Mouse (Mus musculus) heart, embryonic 14.5 days (tissue): Measurements from ENCODE around the gene Tmem116. TPM values are rescaled to one million over a fixed set of nuclear protein-coding genes. Genes with fewer than 3 reads are reported as not detected.

Source experiments
- ATAC-seq: fragments of 200-750 bp; cut with Nextera tagmentation; 2 replicates; pipeline ENCODE4 v1.8.0; 2017; ENCODE audit warnings: low read depth, moderate TSS enrichment; ENCODE audit not compliant: insufficient number of reproducible peaks, insufficient read depth, low FRiP score
- H3K27ac ChIP-seq, 2 experiments: fragments of 200-500 bp in 1 of 2; fragments of 300-500 bp in 1 of 2; sonication (generic) in 1 of 2; replicated peaks in 1 of 2; 2 replicates each; pipeline ENCODE4 v1.5.1; 2012 to 2014; ENCODE audit warnings: low read depth in 2 of 2, low read length in 2 of 2, control low read depth in 1 of 2, mild to moderate bottlenecking in 1 of 2, mixed read lengths in 1 of 2; ENCODE audit not compliant: control insufficient read depth in 1 of 2, insufficient read depth in 1 of 2
- H3K27me3 ChIP-seq: fragments of 300-500 bp; sonication (generic); 2 replicates; pipeline ENCODE4 v1.6.1; 2014; ENCODE audit warnings: mild to moderate bottlenecking, low read length, control low read depth; ENCODE audit not compliant: control insufficient read depth, insufficient read depth
- H3K36me3 ChIP-seq: fragments of 300-500 bp; sonication (generic); 2 replicates; pipeline ENCODE4 v1.6.1; 2014; ENCODE audit warnings: mild to moderate bottlenecking, control low read depth, low read length, mixed read lengths; ENCODE audit not compliant: control insufficient read depth, insufficient read depth
- H3K4me1 ChIP-seq, 2 experiments: fragments of 200-500 bp in 1 of 2; fragments of 300-500 bp in 1 of 2; sonication (generic) in 1 of 2; 2 replicates each; pipeline ENCODE4 v1.6.1; 2012 to 2014; ENCODE audit warnings: low read length in 2 of 2, control low read depth in 1 of 2, mixed read lengths in 1 of 2; ENCODE audit not compliant: control insufficient read depth in 2 of 2, insufficient read depth in 2 of 2
- H3K4me2 ChIP-seq: fragments of 300-500 bp; sonication (generic); 2 replicates; pipeline ENCODE4 v1.6.1; 2014; ENCODE audit warnings: mild to moderate bottlenecking, low read length
- H3K4me3 ChIP-seq, 2 experiments: fragments of 200-500 bp in 1 of 2; fragments of 300-500 bp in 1 of 2; sonication (generic) in 1 of 2; 2 replicates each; pipeline ENCODE4 v1.5.1; 2012 to 2014; ENCODE audit warnings: low read length in 2 of 2, mild to moderate bottlenecking in 2 of 2, control low read depth in 1 of 2, low read depth in 1 of 2, moderate library complexity in 1 of 2; ENCODE audit not compliant: control insufficient read depth in 1 of 2, insufficient read depth in 1 of 2
- H3K9ac ChIP-seq: fragments of 300-500 bp; sonication (generic); 2 replicates; pipeline ENCODE4 v1.6.1; 2014; ENCODE audit warnings: mild to moderate bottlenecking, low read length
- H3K9me3 ChIP-seq: fragments of 300-500 bp; sonication (generic); 2 replicates; pipeline ENCODE4 v1.6.1; 2016; ENCODE audit warnings: low read length, control low read depth; ENCODE audit not compliant: control insufficient read depth
- WGBS: fragments of 180-500 bp; shearing (Covaris S2); extraction: QIAGEN DNeasy Blood & Tissue Kit; methylation state at CpG from one replicate; pipeline ENCODE4 v1.1.7; 2014; 5-methylcytosine and 5-hydroxymethylcytosine counted together
- polyA plus RNA-seq: library from polyadenylated mRNA; unstranded; fragments of >200 nt; fragmentation: Nextera tagmentation; extraction: Ambion mirVana; gene quantifications from 2 replicates; pipeline ENCODE4 v1.2.1, GENCODE M21; 2014

The Tmem116 gene
- polyA plus RNA-seq, 1 experiment from 2014 or later = 4.2 TPM

GRCm38 (mm10) chr5:121462171-121462502 is 10.4 kb downstream of the Tmem116 start:
- H3K4me1 ChIP-seq = peaks cover 5 to 14% of the 10 kb centered on the region in 2 experiments; a peak in 2 of 4 replicates
- H3K4me3 ChIP-seq = no peak overlapping the region
- H3K9me3 ChIP-seq = no peaks in the 10 kb centered on the region
- ATAC-seq = no peak
- H3K27ac ChIP-seq = no peak overlapping the region
- H3K4me2 ChIP-seq = no peak overlapping the region
- no peaks in the 10 kb centered on the region for H3K27me3 ChIP-seq
- H3K9ac ChIP-seq = no peak overlapping the region
- H3K36me3 ChIP-seq = no peaks in the 10 kb centered on the region
- WGBS = 8% methylated on average over 1 of the region's 1 CpGs

DNA sequence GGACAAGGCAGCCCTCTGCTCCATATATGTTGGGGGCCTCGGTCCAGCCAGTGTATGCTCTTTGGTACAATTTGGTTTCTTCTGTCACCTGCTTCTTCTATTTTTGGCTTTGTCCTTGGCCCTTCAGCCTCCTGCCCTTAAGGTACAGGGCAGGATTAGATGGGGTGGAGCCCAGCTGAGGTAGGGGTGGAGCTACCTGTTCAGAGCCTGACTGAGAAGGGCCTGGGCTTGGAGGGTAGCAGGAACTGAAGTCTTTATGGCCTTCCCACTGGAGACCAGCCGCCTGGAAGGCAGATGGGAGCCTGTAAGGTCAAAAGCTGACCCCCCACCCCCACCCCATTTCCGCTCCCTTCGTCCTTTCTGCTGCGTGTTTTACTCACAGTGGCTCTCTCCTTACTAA is 11.3 kb downstream of the Tmem116 start:
- no peaks in the 10 kb centered on the region for H3K27me3 ChIP-seq
- no peak overlapping the region for H3K9ac ChIP-seq
- H3K4me3 ChIP-seq = no peak overlapping the region
- no peak overlapping the region for H3K27ac ChIP-seq
- H3K9me3 ChIP-seq = no peaks in the 10 kb centered on the region
- 65% methylated on average over 5 of the region's 5 CpGs for WGBS
- H3K4me2 ChIP-seq = no peak overlapping the region
- H3K36me3 ChIP-seq = no peaks in the 10 kb centered on the region
- no peak for ATAC-seq
- peaks cover 5 to 14% of the 10 kb centered on the region in 2 experiments; a peak in 2 of 4 replicates for H3K4me1 ChIP-seq

DNA sequence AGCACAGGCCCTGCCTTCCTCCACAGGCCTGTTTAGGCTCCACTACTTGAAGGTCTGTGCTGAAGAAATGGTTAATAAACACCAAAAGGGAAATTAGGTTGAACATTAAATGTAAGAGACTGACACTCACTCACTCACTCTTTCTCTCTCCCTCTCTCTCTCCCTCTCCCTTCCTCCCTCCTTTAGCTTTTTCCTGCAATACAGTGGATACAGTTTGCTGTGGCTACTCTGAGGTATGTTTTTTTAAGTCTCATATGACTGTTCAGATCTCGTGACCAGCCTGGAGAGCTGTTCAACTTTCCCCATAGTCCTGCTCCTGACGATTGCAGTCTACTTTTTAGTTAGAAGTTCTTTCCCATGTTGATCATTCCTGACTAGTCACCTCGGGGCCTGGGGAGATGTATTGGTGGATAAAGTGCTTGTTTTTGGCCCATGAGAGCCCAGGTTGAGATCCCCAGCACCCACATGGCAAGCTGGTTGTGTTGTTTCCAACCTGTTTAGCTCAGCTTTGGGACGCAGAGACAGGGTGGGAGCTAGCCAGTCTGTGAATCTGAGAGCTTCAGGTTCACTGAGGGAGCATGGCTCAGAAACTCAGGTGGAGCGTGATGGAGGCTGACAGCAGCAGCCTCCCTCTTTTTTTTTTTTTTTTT is 12.0 kb downstream of the Tmem116 start:
- H3K4me1 ChIP-seq = peaks cover 5 to 14% of the 10 kb centered on the region in 2 experiments; a peak in 2 of 4 replicates
- no peak overlapping the region for H3K9ac ChIP-seq
- no peak overlapping the region for H3K27ac ChIP-seq
- WGBS = 64% methylated on average over 5 of the region's 5 CpGs
- no peaks in the 10 kb centered on the region for H3K36me3 ChIP-seq
- no peak overlapping the region for H3K4me2 ChIP-seq
- H3K27me3 ChIP-seq = no peaks in the 10 kb centered on the region
- H3K4me3 ChIP-seq = no peak overlapping the region
- no peak for ATAC-seq
- H3K9me3 ChIP-seq = no peaks in the 10 kb centered on the region

DNA sequence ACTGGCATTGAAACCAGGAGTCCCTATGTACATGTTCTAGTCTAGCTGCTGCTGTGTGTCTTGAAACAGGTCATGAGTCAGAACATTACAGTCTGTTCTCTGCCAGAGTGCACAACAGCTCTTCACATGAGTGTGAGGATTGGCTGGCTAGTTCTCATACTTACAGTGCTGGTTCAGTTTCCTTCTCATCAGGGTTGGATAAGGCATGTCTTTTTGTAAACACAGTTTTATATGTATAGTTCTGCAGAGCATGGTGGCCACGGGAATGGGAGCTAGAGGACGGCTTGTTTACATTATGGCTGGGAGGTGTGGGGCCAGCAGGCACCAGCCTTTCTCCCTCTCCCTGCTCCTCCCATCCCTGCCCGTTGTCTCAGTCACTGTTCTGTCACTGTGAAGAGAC is 17.9 kb downstream of the Tmem116 start:
- H3K36me3 ChIP-seq = no peaks in the 10 kb centered on the region
- no peaks in the 10 kb centered on the region for H3K27me3 ChIP-seq
- WGBS = 27% methylated on average over 3 of the region's 3 CpGs
- no peaks in the 10 kb centered on the region for H3K4me1 ChIP-seq
- no peaks in the 10 kb centered on the region for H3K9me3 ChIP-seq
- no peak overlapping the region for H3K9ac ChIP-seq
- no peak overlapping the region for H3K27ac ChIP-seq
- ATAC-seq = no peak
- no peak overlapping the region for H3K4me3 ChIP-seq
- no peak overlapping the region for H3K4me2 ChIP-seq

- no peak overlapping the region for H3K4me3 ChIP-seq
- no peak for ATAC-seq
- H3K4me2 ChIP-seq = no peak overlapping the region
- H3K9ac ChIP-seq = no peak overlapping the region
- no peak overlapping the region for H3K27ac ChIP-seq
- no peaks in the 10 kb centered on the region for H3K27me3 ChIP-seq
- H3K36me3 ChIP-seq = no peaks in the 10 kb centered on the region
- WGBS = 80% methylated on average over 2 of the region's 2 CpGs
- no peaks in the 10 kb centered on the region for H3K4me1 ChIP-seq
- no peaks in the 10 kb centered on the region for H3K9me3 ChIP-seq
Observed at GRCm38 (mm10) chr5:121472411-121472810, 20.7 kb downstream of the Tmem116 start.

- Histone ChIP-seq H3K27ac (no peak overlapping the region), H3K4me2 (no peak overlapping the region), H3K36me3 (no peaks in the 10 kb centered on the region), H3K27me3 (no peaks in the 10 kb centered on the region), H3K4me1 (no peaks in the 10 kb centered on the region), H3K4me3 (no peak overlapping the region), H3K9ac (no peak overlapping the region), H3K9me3 (no peaks in the 10 kb centered on the region)
- ATAC-seq = no peak
- WGBS = 68% methylated on average over 7 of the region's 7 CpGs
Observed at GRCm38 (mm10) chr5:121474610-121475009, 22.9 kb downstream of the Tmem116 start.

DNA sequence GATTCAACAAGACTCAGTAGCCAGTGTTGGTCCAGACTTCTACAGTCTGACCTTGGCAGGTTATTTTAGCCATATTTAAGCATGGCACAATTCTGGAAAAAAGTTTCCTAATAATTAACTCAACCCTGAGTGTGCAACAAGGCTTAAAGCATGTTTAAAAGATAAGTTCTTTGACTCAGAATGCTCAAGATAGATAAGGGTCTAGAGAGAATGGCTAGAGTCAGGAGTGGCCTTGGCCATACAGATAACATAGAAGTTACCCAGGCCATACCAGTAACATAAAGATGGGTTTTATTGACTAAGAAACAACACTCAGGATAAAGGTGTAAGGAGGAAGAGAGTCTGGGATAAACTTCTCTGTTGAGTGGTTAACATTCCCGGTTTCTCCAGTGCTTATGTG is 24.3 kb downstream of the Tmem116 start:
- Histone ChIP-seq H3K4me3 (no peak overlapping the region), H3K4me1 (no peaks in the 10 kb centered on the region), H3K9ac (no peak overlapping the region), H3K4me2 (no peak overlapping the region), H3K27ac (no peak overlapping the region), H3K27me3 (no peaks in the 10 kb centered on the region), H3K36me3 (no peaks in the 10 kb centered on the region), H3K9me3 (no peaks in the 10 kb centered on the region)
- ATAC-seq = no peak
- WGBS = 73% methylated on average over 1 of the region's 1 CpGs

GRCm38 (mm10) chr5:121477680-121478079 is 26.0 kb downstream of the Tmem116 start:
- Histone ChIP-seq H3K9me3 (no peaks in the 10 kb centered on the region), H3K36me3 (no peaks in the 10 kb centered on the region), H3K9ac (no peak overlapping the region), H3K4me2 (no peak overlapping the region), H3K4me3 (no peak overlapping the region), H3K4me1 (no peaks in the 10 kb centered on the region), H3K27me3 (no peaks in the 10 kb centered on the region), H3K27ac (no peak overlapping the region)
- WGBS = 39% methylated on average over 3 of the region's 3 CpGs
- ATAC-seq = no peak
